ENCODE assay signal across 8 mouse cellular contexts in the genomic region with DNA sequence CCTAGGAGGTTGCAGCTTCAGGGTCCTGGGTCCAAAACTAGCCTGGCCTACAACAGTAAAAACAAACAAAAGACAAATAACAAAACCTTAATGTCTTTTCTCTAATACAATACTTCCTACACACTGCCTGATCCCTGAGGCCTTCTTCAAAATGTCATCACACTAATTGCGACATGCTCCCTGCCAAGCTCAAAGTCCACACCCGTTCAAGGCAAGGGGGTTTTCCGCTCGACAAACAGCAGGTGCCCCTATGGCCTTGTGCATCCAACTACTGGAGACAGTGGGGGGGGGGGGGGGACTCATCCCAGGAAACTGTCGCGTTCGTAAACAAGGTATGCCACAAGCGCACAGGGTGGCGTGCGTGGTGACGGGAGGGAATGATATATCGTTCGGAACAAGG. TPM values are rescaled to one million over a fixed set of nuclear protein-coding genes. Genes with fewer than 3 reads are reported as not detected.
DNase-seq lines count a peak whose midpoint lies in the region; ATAC-seq lines count a peak whose summit lies in the region.

No protein-coding gene starts in this region.

- no peak for DNase-seq in forebrain, embryonic 11.5 days (ENCODE audit: low spot score)
- DNase-seq in limb, embryonic 11.5 days (ENCODE audit: low spot score), result no peak
- no peak for DNase-seq in left cerebral cortex, postnatal 4 days
- no peak for DNase-seq in ovary, adult 18-20 months (ENCODE audit: low spot score)

- intact Hi-C loops in left cerebral cortex, postnatal 4 days (cut with DNase I), result loop anchor here (5.0 kb wide), 1 partner anchor 113 kb away; no protein-coding TSS in a partner anchor

- H3K9ac ChIP-seq in forebrain, embryonic 11.5 days (ENCODE audit: low read length), result peak overlapping the region; percentile 91
- H3K9ac ChIP-seq in limb, embryonic 11.5 days (ENCODE audit: low read length), result peak overlapping the region; percentile 79
- H3K9ac ChIP-seq in stomach, embryonic 14.5 days (replicated peaks; ENCODE audit: low read depth, low read length), result peak overlapping the region; percentile 89

- H3K36me3 ChIP-seq in megakaryocyte, embryonic 14.5 days (replicated peaks; ENCODE audit: low read length), result peaks cover 24% of the 10 kb centered on the region
- H3K36me3 ChIP-seq in forebrain, embryonic 11.5 days (ENCODE audit: control insufficient read depth, insufficient read depth, low read length), result no peaks in the 10 kb centered on the region
- H3K36me3 ChIP-seq in limb, embryonic 11.5 days (ENCODE audit: control insufficient read depth, insufficient read depth, low read length), result peaks cover 3% of the 10 kb centered on the region; the same call in 1 of the 2 replicates
- no peaks in the 10 kb centered on the region for H3K36me3 ChIP-seq in stomach, embryonic 14.5 days (ENCODE audit: control insufficient read depth, insufficient read depth, low read length)

- H3K27me3 ChIP-seq in megakaryocyte, embryonic 14.5 days (replicated peaks), result no peaks in the 10 kb centered on the region
- H3K27me3 ChIP-seq in forebrain, embryonic 11.5 days (ENCODE audit: control insufficient read depth, insufficient read depth, low read length), result no peaks in the 10 kb centered on the region
- H3K27me3 ChIP-seq in limb, embryonic 11.5 days (ENCODE audit: control insufficient read depth, insufficient read depth, low read length), result no peaks in the 10 kb centered on the region
- no peaks in the 10 kb centered on the region for H3K27me3 ChIP-seq in stomach, embryonic 14.5 days (ENCODE audit: control insufficient read depth, insufficient read depth, low read length)

- H3K4me1 ChIP-seq in megakaryocyte, embryonic 14.5 days, result peaks cover 57% of the 10 kb centered on the region
- peaks cover 6% of the 10 kb centered on the region; the same call in 1 of the 2 replicates for H3K4me1 ChIP-seq in forebrain, embryonic 11.5 days (replicated peaks; ENCODE audit: control insufficient read depth, insufficient read depth, low read length)
- peaks cover 9% of the 10 kb centered on the region for H3K4me1 ChIP-seq in limb, embryonic 11.5 days (ENCODE audit: control insufficient read depth, insufficient read depth, low read length)
- H3K4me1 ChIP-seq in stomach, embryonic 14.5 days (ENCODE audit: control insufficient read depth, insufficient read depth, low read length), result peaks cover 15% of the 10 kb centered on the region

- H3K4me3 ChIP-seq in megakaryocyte, embryonic 14.5 days (replicated peaks), result peak overlapping the region; percentile 99
- peak overlapping the region; percentile 98 for H3K4me3 ChIP-seq in forebrain, embryonic 11.5 days (ENCODE audit: low read depth, low read length)
- peak overlapping the region; percentile 95 for H3K4me3 ChIP-seq in limb, embryonic 11.5 days (ENCODE audit: low read depth, low read length)
- H3K4me3 ChIP-seq in stomach, embryonic 14.5 days (ENCODE audit: low read depth, low read length), result peak overlapping the region; percentile 98

- no peak overlapping the region for H3K27ac ChIP-seq in forebrain, embryonic 11.5 days (ENCODE audit: low read depth, low read length)
- H3K27ac ChIP-seq in limb, embryonic 11.5 days (replicated peaks; ENCODE audit: low read depth, low read length), result 0 out of 2 replicates have a peak overlapping the region, but pooled peaks have one; percentile 48
- H3K27ac ChIP-seq in stomach, embryonic 14.5 days (ENCODE audit: low read length), result no peak overlapping the region

- ATAC-seq in megakaryocyte, adult 5-6 weeks (ENCODE audit: poor library complexity, severe bottlenecking), result no peak
- ATAC-seq in forebrain, embryonic 11.5 days (replicated peaks; ENCODE audit: low FRiP score), result no peak
- no peak for ATAC-seq in limb, embryonic 11.5 days (ENCODE audit: insufficient number of reproducible peaks, low FRiP score, low TSS enrichment, low read depth)
- no peak for ATAC-seq in stomach, embryonic 14.5 days (ENCODE audit: insufficient number of reproducible peaks, insufficient read depth, low FRiP score, low read depth)
- ATAC-seq in megakaryocyte progenitor cell, adult 5-6 weeks (replicated peaks; ENCODE audit: poor library complexity), result no peak; the same call in 1 of the 2 replicates

- H3K4me2 ChIP-seq in forebrain, embryonic 11.5 days (ENCODE audit: low read depth, low read length, severe bottlenecking), result peak overlapping the region; percentile 81
- peak overlapping the region; percentile 75 for H3K4me2 ChIP-seq in limb, embryonic 11.5 days (ENCODE audit: low read depth, severe bottlenecking)
- H3K4me2 ChIP-seq in stomach, embryonic 14.5 days (replicated peaks; ENCODE audit: low read depth, low read length), result peak overlapping the region; percentile 94

- WGBS in forebrain, embryonic 11.5 days, result 5% methylated on average over 13 of the region's 13 CpGs
- 2% methylated on average over 13 of the region's 13 CpGs for WGBS in limb, embryonic 11.5 days
- 1% methylated on average over 13 of the region's 13 CpGs for WGBS in stomach, embryonic 14.5 days

- H3K9me3 ChIP-seq in megakaryocyte, embryonic 14.5 days, result no peaks in the 10 kb centered on the region
- H3K9me3 ChIP-seq in forebrain, embryonic 11.5 days (ENCODE audit: control insufficient read depth, low read length), result no peaks in the 10 kb centered on the region
- H3K9me3 ChIP-seq in limb, embryonic 11.5 days (ENCODE audit: control insufficient read depth, low read length), result no peaks in the 10 kb centered on the region
- no peaks in the 10 kb centered on the region for H3K9me3 ChIP-seq in stomach, embryonic 14.5 days (ENCODE audit: control insufficient read depth, low read depth, low read length)

RNA-seq across cellular contexts. Expression of a gene that starts 0.7 kb away (rescaled TPM):
- 81.2 and 149 TPM in 2 replicates for polyA plus RNA-seq in megakaryocyte, embryonic 14.5 days (2012; ENCODE audit: insufficient read depth, low replicate concordance)
- 35.9 and 41.5 TPM in 2 replicates for total RNA-seq in megakaryocyte, adult 5-6 weeks (2015)
- total RNA-seq in megakaryocyte, adult 5-6 weeks (2017), result 19.4 and 19.9 TPM in 2 replicates
- 34.9 and 37.1 TPM in 2 replicates for polyA plus RNA-seq in forebrain, embryonic 11.5 days (2014; fragmentation: Nextera tagmentation; extraction: Ambion mirVana)
- polyA plus RNA-seq in limb, embryonic 11.5 days (2014; fragmentation: Nextera tagmentation; extraction: Ambion mirVana), result 27.2 and 32.6 TPM in 2 replicates
- polyA plus RNA-seq in stomach, embryonic 14.5 days (2014; fragmentation: Nextera tagmentation; extraction: Ambion mirVana), result 22.9 and 24.3 TPM in 2 replicates
- total RNA-seq in megakaryocyte progenitor cell, adult 5-6 weeks (2015), result 34.1 and 35.2 TPM in 2 replicates
- total RNA-seq in megakaryocyte progenitor cell, adult 5-6 weeks (2017), result 17.1 and 19.2 TPM in 2 replicates
- total RNA-seq in left cerebral cortex, postnatal 4 days (2021), result 10 to 100 TPM; 65.2 to 67.5 TPM

RNA-seq across cellular contexts. Expression of a gene that starts 16.5 kb away (rescaled TPM):
- polyA plus RNA-seq in megakaryocyte, embryonic 14.5 days (2012; ENCODE audit: insufficient read depth, low replicate concordance), result 35.6 and 98.1 TPM in 2 replicates
- 2.6 and 3.3 TPM in 2 replicates for total RNA-seq in megakaryocyte, adult 5-6 weeks (2015)
- total RNA-seq in megakaryocyte, adult 5-6 weeks (2017), result 3.9 and 5.3 TPM in 2 replicates
- 5.9 and 7.7 TPM in 2 replicates for polyA plus RNA-seq in forebrain, embryonic 11.5 days (2014; fragmentation: Nextera tagmentation; extraction: Ambion mirVana)
- 5.7 and 6.6 TPM in 2 replicates for polyA plus RNA-seq in limb, embryonic 11.5 days (2014; fragmentation: Nextera tagmentation; extraction: Ambion mirVana)
- 8.1 and 8.4 TPM in 2 replicates for polyA plus RNA-seq in stomach, embryonic 14.5 days (2014; fragmentation: Nextera tagmentation; extraction: Ambion mirVana)
- 5.3 and 5.4 TPM in 2 replicates for total RNA-seq in megakaryocyte progenitor cell, adult 5-6 weeks (2015)
- total RNA-seq in megakaryocyte progenitor cell, adult 5-6 weeks (2017), result 4.3 and 6.0 TPM in 2 replicates
- total RNA-seq in left cerebral cortex, postnatal 4 days (2021), result 10 to 100 TPM; 34.1 to 35.5 TPM

RNA-seq across cellular contexts. Expression of a gene that starts 21.7 kb away (rescaled TPM):
- 0.49 TPM in 1 of 2 replicates, not detected in the other for polyA plus RNA-seq in megakaryocyte, embryonic 14.5 days (2012; ENCODE audit: insufficient read depth, low replicate concordance)
- not detected in 2 replicates for total RNA-seq in megakaryocyte, adult 5-6 weeks (2015)
- not detected in 2 replicates for total RNA-seq in megakaryocyte, adult 5-6 weeks (2017)
- polyA plus RNA-seq in forebrain, embryonic 11.5 days (2014; fragmentation: Nextera tagmentation; extraction: Ambion mirVana), result 0.35 and 0.59 TPM in 2 replicates
- 0.37 and 0.48 TPM in 2 replicates for polyA plus RNA-seq in limb, embryonic 11.5 days (2014; fragmentation: Nextera tagmentation; extraction: Ambion mirVana)
- 0.11 and 0.25 TPM in 2 replicates for polyA plus RNA-seq in stomach, embryonic 14.5 days (2014; fragmentation: Nextera tagmentation; extraction: Ambion mirVana)
- total RNA-seq in megakaryocyte progenitor cell, adult 5-6 weeks (2015), result not detected in 2 replicates
- total RNA-seq in megakaryocyte progenitor cell, adult 5-6 weeks (2017), result not detected in 2 replicates
- under 1 TPM; 0.14 to 0.20 TPM for total RNA-seq in left cerebral cortex, postnatal 4 days (2021)

RNA-seq across cellular contexts. Expression of a gene that starts 29.5 kb away (rescaled TPM):
- 581 and 2,064 TPM in 2 replicates for polyA plus RNA-seq in megakaryocyte, embryonic 14.5 days (2012; ENCODE audit: insufficient read depth, low replicate concordance)
- 64.8 and 82.1 TPM in 2 replicates for total RNA-seq in megakaryocyte, adult 5-6 weeks (2015)
- 21.7 and 31.6 TPM in 2 replicates for total RNA-seq in megakaryocyte, adult 5-6 weeks (2017)
- 94.6 and 121 TPM in 2 replicates for polyA plus RNA-seq in forebrain, embryonic 11.5 days (2014; fragmentation: Nextera tagmentation; extraction: Ambion mirVana)
- 114 and 121 TPM in 2 replicates for polyA plus RNA-seq in limb, embryonic 11.5 days (2014; fragmentation: Nextera tagmentation; extraction: Ambion mirVana)
- 89.7 and 104 TPM in 2 replicates for polyA plus RNA-seq in stomach, embryonic 14.5 days (2014; fragmentation: Nextera tagmentation; extraction: Ambion mirVana)
- total RNA-seq in megakaryocyte progenitor cell, adult 5-6 weeks (2015), result 59.7 and 79.8 TPM in 2 replicates
- 20.5 and 29.4 TPM in 2 replicates for total RNA-seq in megakaryocyte progenitor cell, adult 5-6 weeks (2017)
- 100 to 1,000 TPM; 131 to 133 TPM for total RNA-seq in left cerebral cortex, postnatal 4 days (2021)

RNA-seq across cellular contexts. Expression of a gene that starts 42.1 kb away (rescaled TPM):
- 19.2 and 31.4 TPM in 2 replicates for polyA plus RNA-seq in megakaryocyte, embryonic 14.5 days (2012; ENCODE audit: insufficient read depth, low replicate concordance)
- 16.9 and 22.3 TPM in 2 replicates for total RNA-seq in megakaryocyte, adult 5-6 weeks (2015)
- total RNA-seq in megakaryocyte, adult 5-6 weeks (2017), result 4.8 and 11.4 TPM in 2 replicates
- polyA plus RNA-seq in forebrain, embryonic 11.5 days (2014; fragmentation: Nextera tagmentation; extraction: Ambion mirVana), result 67.7 and 78.5 TPM in 2 replicates
- polyA plus RNA-seq in limb, embryonic 11.5 days (2014; fragmentation: Nextera tagmentation; extraction: Ambion mirVana), result 68.8 and 73.0 TPM in 2 replicates
- polyA plus RNA-seq in stomach, embryonic 14.5 days (2014; fragmentation: Nextera tagmentation; extraction: Ambion mirVana), result 95.9 and 106 TPM in 2 replicates
- 25.9 and 27.2 TPM in 2 replicates for total RNA-seq in megakaryocyte progenitor cell, adult 5-6 weeks (2015)
- 11.2 and 15.9 TPM in 2 replicates for total RNA-seq in megakaryocyte progenitor cell, adult 5-6 weeks (2017)
- 10 to 100 TPM; 30.9 to 34.5 TPM for total RNA-seq in left cerebral cortex, postnatal 4 days (2021)
